11 mouse cellular contexts compared by ENCODE assay signal in the genomic region with DNA sequence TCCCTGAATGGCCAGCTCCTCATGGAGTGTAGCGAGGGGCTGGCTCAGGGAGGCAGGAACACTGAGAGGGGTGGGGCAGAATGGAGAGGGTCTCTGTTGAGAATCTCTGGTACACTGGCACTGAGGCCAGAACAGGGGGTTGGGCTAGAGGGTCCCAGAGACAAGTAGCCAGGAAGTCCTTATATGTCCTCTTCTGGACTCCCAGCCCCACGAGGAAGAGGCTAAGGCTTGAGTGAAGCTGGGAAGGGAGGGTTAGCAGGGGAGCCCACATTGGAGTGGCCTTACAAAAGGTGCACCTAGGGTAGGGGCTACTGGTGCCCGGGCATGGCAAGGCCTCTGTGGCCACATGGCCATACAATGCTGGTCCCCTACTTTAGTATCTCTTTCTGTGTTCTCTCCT. TPM values are rescaled to one million over a fixed set of nuclear protein-coding genes. Genes with fewer than 3 reads are reported as not detected.
DNase-seq lines count a peak whose midpoint lies in the region; ATAC-seq and TF ChIP-seq lines count a peak whose summit lies in the region.
"Had no signal": no experiment of that assay in that cellular context is flagged by ENCODE, and none has a peak within 500 bp of the region (broad histone marks: within the 10 kb centered on the region; RNA-seq: fewer than 3 reads in every experiment).

No protein-coding gene starts in this region.

- no peaks in the 10 kb centered on the region for H3K27me3 ChIP-seq in kidney, embryonic 14.5 days (ENCODE audit: control insufficient read depth, insufficient read depth, low read length)
- no peaks in the 10 kb centered on the region for H3K27me3 ChIP-seq in forebrain, embryonic 12.5 days
- no peaks in the 10 kb centered on the region for H3K27me3 ChIP-seq in hindbrain, embryonic 16.5 days (replicated peaks; ENCODE audit: control insufficient read depth, insufficient read depth, low read length)
- H3K27me3 ChIP-seq in midbrain, postnatal 0 days (ENCODE audit: insufficient read depth, low read length), result no peaks in the 10 kb centered on the region

- ATAC-seq in kidney, embryonic 14.5 days (ENCODE audit: low FRiP score, low TSS enrichment), result no peak
- no peak for ATAC-seq in forebrain, embryonic 12.5 days (ENCODE audit: low FRiP score)
- no peak for ATAC-seq in hindbrain, embryonic 16.5 days
- no peak for ATAC-seq in midbrain, postnatal 0 days (ENCODE audit: low FRiP score)
- no peak for ATAC-seq in megakaryocyte, adult 5-6 weeks (ENCODE audit: poor library complexity, severe bottlenecking)
- ATAC-seq: inflammation-experienced regulatory T-cells, adult 6 months had no signal

- no peak for TF ChIP-seq CTCF in midbrain, postnatal 0 days (IDR thresholded peaks at IDR 0.05)

- intact Hi-C loops in left cerebral cortex, postnatal 14 days (cut with DNase I), result no loop called here

- H3K9me3 ChIP-seq in kidney, embryonic 14.5 days (ENCODE audit: control insufficient read depth, low read length), result no peaks in the 10 kb centered on the region
- H3K9me3 ChIP-seq in forebrain, embryonic 12.5 days, result no peaks in the 10 kb centered on the region
- no peaks in the 10 kb centered on the region for H3K9me3 ChIP-seq in hindbrain, embryonic 16.5 days (ENCODE audit: control insufficient read depth, low read length)
- H3K9me3 ChIP-seq in midbrain, postnatal 0 days (ENCODE audit: low read length), result no peaks in the 10 kb centered on the region
- H3K9me3 ChIP-seq: liver, embryonic 15.5 days had no signal

- peak overlapping the region; percentile 96; the same call in 1 of the 2 replicates for H3K9ac ChIP-seq in kidney, embryonic 14.5 days (ENCODE audit: low read depth, low read length)
- peak overlapping the region; percentile 96 for H3K9ac ChIP-seq in forebrain, embryonic 12.5 days
- H3K9ac ChIP-seq in hindbrain, embryonic 16.5 days (ENCODE audit: low read depth, low read length), result peak overlapping the region; percentile 96
- H3K9ac ChIP-seq in midbrain, postnatal 0 days (replicated peaks; ENCODE audit: low read length, poor library complexity, severe bottlenecking), result peak overlapping the region; percentile 98
- H3K9ac ChIP-seq: liver, embryonic 15.5 days had no signal

- H3K36me3 ChIP-seq in kidney, embryonic 14.5 days (ENCODE audit: control insufficient read depth, insufficient read depth, low read length), result peaks cover 3% of the 10 kb centered on the region; the same call in 1 of the 2 replicates
- H3K36me3 ChIP-seq in forebrain, embryonic 12.5 days (replicated peaks), result peaks cover 7% of the 10 kb centered on the region
- H3K36me3 ChIP-seq in hindbrain, embryonic 16.5 days (ENCODE audit: control insufficient read depth, insufficient read depth, low read length), result no peaks in the 10 kb centered on the region
- peaks cover 2% of the 10 kb centered on the region; the same call in 1 of the 2 replicates for H3K36me3 ChIP-seq in midbrain, postnatal 0 days (ENCODE audit: insufficient read depth, low read length)
- H3K36me3 ChIP-seq: liver, embryonic 15.5 days had no signal

- no peak overlapping the region for H3K27ac ChIP-seq in kidney, embryonic 14.5 days (ENCODE audit: low read depth, low read length)
- peak overlapping the region; percentile 87 for H3K27ac ChIP-seq in forebrain, embryonic 12.5 days
- H3K27ac ChIP-seq in hindbrain, embryonic 16.5 days (ENCODE audit: low read depth, low read length), result peak overlapping the region; percentile 99
- no peak overlapping the region for H3K27ac ChIP-seq in midbrain, postnatal 0 days (ENCODE audit: low read depth, low read length)
- H3K27ac ChIP-seq: liver, embryonic 15.5 days had no signal

- H3K4me2 ChIP-seq in kidney, embryonic 14.5 days (replicated peaks; ENCODE audit: low read depth, low read length), result peak overlapping the region; percentile 93
- H3K4me2 ChIP-seq in forebrain, embryonic 12.5 days, result peak overlapping the region; percentile 96
- H3K4me2 ChIP-seq in hindbrain, embryonic 16.5 days (ENCODE audit: low read length), result peak overlapping the region; percentile 95
- H3K4me2 ChIP-seq in midbrain, postnatal 0 days (ENCODE audit: low read depth, low read length, poor library complexity, severe bottlenecking), result peak overlapping the region; percentile 94
- H3K4me2 ChIP-seq: liver, embryonic 15.5 days had no signal

- WGBS in kidney, embryonic 14.5 days, result 67% methylated on average over 3 of the region's 3 CpGs
- WGBS in forebrain, embryonic 12.5 days, result 77% methylated on average over 3 of the region's 3 CpGs
- WGBS in hindbrain, embryonic 16.5 days, result 68% methylated on average over 3 of the region's 3 CpGs
- WGBS in midbrain, postnatal 0 days, result 58% methylated on average over 3 of the region's 3 CpGs

- peaks cover 31% of the 10 kb centered on the region for H3K4me1 ChIP-seq in kidney, embryonic 14.5 days (ENCODE audit: control insufficient read depth, insufficient read depth, low read length)
- peaks cover 55% of the 10 kb centered on the region for H3K4me1 ChIP-seq in forebrain, embryonic 12.5 days
- peaks cover 50% of the 10 kb centered on the region for H3K4me1 ChIP-seq in hindbrain, embryonic 16.5 days (ENCODE audit: control insufficient read depth, insufficient read depth, low read depth, low read length)
- H3K4me1 ChIP-seq in midbrain, postnatal 0 days (ENCODE audit: insufficient read depth, low read length), result peaks cover 27% of the 10 kb centered on the region

- H3K4me3 ChIP-seq in kidney, embryonic 14.5 days (ENCODE audit: low read length), result peak overlapping the region; percentile 92
- H3K4me3 ChIP-seq in forebrain, embryonic 12.5 days (replicated peaks), result peak overlapping the region; percentile 90
- peak overlapping the region; percentile 93 for H3K4me3 ChIP-seq in hindbrain, embryonic 16.5 days (ENCODE audit: low read length)
- peak overlapping the region; percentile 83 for H3K4me3 ChIP-seq in midbrain, postnatal 0 days (ENCODE audit: low read depth, low read length)
- H3K4me3 ChIP-seq: liver, embryonic 15.5 days had no signal

- no peak for DNase-seq in kidney, postnatal 14 days
- no peak for DNase-seq in midbrain, postnatal 0 days (ENCODE audit: low spot score)
- DNase-seq in left cerebral cortex, postnatal 14 days (ENCODE audit: low spot score in 2 of 2), result no peak
- DNase-seq in kidney, postnatal 10 days, result no peak
- DNase-seq: adrenal gland, postnatal 25 days had no signal

RNA-seq across cellular contexts. Expression of a gene that starts 2.1 kb away (rescaled TPM):
- 25.7 and 27.1 TPM in 2 replicates for polyA plus RNA-seq in kidney, embryonic 14.5 days (2014; fragmentation: Nextera tagmentation; extraction: Ambion mirVana)
- 102 and 108 TPM in 2 replicates for polyA plus RNA-seq in forebrain, embryonic 12.5 days (2016; fragmentation: Nextera tagmentation; extraction: Ambion mirVana)
- 177 and 185 TPM in 2 replicates for polyA plus RNA-seq in hindbrain, embryonic 16.5 days (2015; fragmentation: Nextera tagmentation; extraction: Ambion mirVana)
- total RNA-seq in midbrain, postnatal 0 days (2014; rRNA removed), result 286 and 298 TPM in 2 replicates
- polyA plus RNA-seq in midbrain, postnatal 0 days (2015; fragmentation: Nextera tagmentation; extraction: Ambion mirVana), result 162 and 163 TPM in 2 replicates
- 10 to 100 TPM; 60.7 to 64.2 TPM for total RNA-seq in left cerebral cortex, postnatal 14 days (2021)
- total RNA-seq in megakaryocyte, adult 5-6 weeks (2015), result 1.9 and 2.4 TPM in 2 replicates
- total RNA-seq in megakaryocyte, adult 5-6 weeks (2017), result 2.2 and 4.0 TPM in 2 replicates

RNA-seq across cellular contexts. Expression of a gene that starts 23.0 kb away (rescaled TPM):
- polyA plus RNA-seq in kidney, embryonic 14.5 days (2014; fragmentation: Nextera tagmentation; extraction: Ambion mirVana), result 0.04 TPM in 1 of 2 replicates, not detected in the other
- polyA plus RNA-seq in forebrain, embryonic 12.5 days (2016; fragmentation: Nextera tagmentation; extraction: Ambion mirVana), result 0.34 and 0.45 TPM in 2 replicates
- polyA plus RNA-seq in hindbrain, embryonic 16.5 days (2015; fragmentation: Nextera tagmentation; extraction: Ambion mirVana), result 0.15 and 0.19 TPM in 2 replicates
- 2.8 and 3.7 TPM in 2 replicates for total RNA-seq in midbrain, postnatal 0 days (2014; rRNA removed)
- 0.16 and 0.23 TPM in 2 replicates for polyA plus RNA-seq in midbrain, postnatal 0 days (2015; fragmentation: Nextera tagmentation; extraction: Ambion mirVana)
- total RNA-seq in left cerebral cortex, postnatal 14 days (2021), result 1 to 10 TPM in 1 of 2 experiments, under 1 TPM in 1; 0.59 to 1.5 TPM
- total RNA-seq in megakaryocyte, adult 5-6 weeks (2015), result not detected in 2 replicates
- total RNA-seq in megakaryocyte, adult 5-6 weeks (2017), result not detected in 2 replicates

RNA-seq across cellular contexts. Expression of a gene that starts 34.5 kb away (rescaled TPM):
- polyA plus RNA-seq in kidney, embryonic 14.5 days (2014; fragmentation: Nextera tagmentation; extraction: Ambion mirVana), result 27.4 and 33.3 TPM in 2 replicates
- 34.5 and 36.3 TPM in 2 replicates for polyA plus RNA-seq in forebrain, embryonic 12.5 days (2016; fragmentation: Nextera tagmentation; extraction: Ambion mirVana)
- polyA plus RNA-seq in hindbrain, embryonic 16.5 days (2015; fragmentation: Nextera tagmentation; extraction: Ambion mirVana), result 30.1 and 32.6 TPM in 2 replicates
- 27.4 and 34.3 TPM in 2 replicates for total RNA-seq in midbrain, postnatal 0 days (2014; rRNA removed)
- 24.1 and 26.0 TPM in 2 replicates for polyA plus RNA-seq in midbrain, postnatal 0 days (2015; fragmentation: Nextera tagmentation; extraction: Ambion mirVana)
- 10 to 100 TPM; 25.4 to 28.8 TPM for total RNA-seq in left cerebral cortex, postnatal 14 days (2021)
- total RNA-seq in megakaryocyte, adult 5-6 weeks (2015), result 4.4 and 5.8 TPM in 2 replicates
- 5.1 TPM in 2 replicates for total RNA-seq in megakaryocyte, adult 5-6 weeks (2017)

RNA-seq across cellular contexts. Expression of a gene that starts 43.3 kb away (rescaled TPM):
- 0.24 and 0.53 TPM in 2 replicates for polyA plus RNA-seq in kidney, embryonic 14.5 days (2014; fragmentation: Nextera tagmentation; extraction: Ambion mirVana)
- 1.3 TPM in 2 replicates for polyA plus RNA-seq in forebrain, embryonic 12.5 days (2016; fragmentation: Nextera tagmentation; extraction: Ambion mirVana)
- 1.9 and 2.9 TPM in 2 replicates for polyA plus RNA-seq in hindbrain, embryonic 16.5 days (2015; fragmentation: Nextera tagmentation; extraction: Ambion mirVana)
- 7.0 and 11.9 TPM in 2 replicates for total RNA-seq in midbrain, postnatal 0 days (2014; rRNA removed)
- polyA plus RNA-seq in midbrain, postnatal 0 days (2015; fragmentation: Nextera tagmentation; extraction: Ambion mirVana), result 1.4 and 1.6 TPM in 2 replicates
- 1 to 10 TPM; 2.4 to 2.8 TPM for total RNA-seq in left cerebral cortex, postnatal 14 days (2021)
- 42.6 and 45.3 TPM in 2 replicates for total RNA-seq in megakaryocyte, adult 5-6 weeks (2015)
- 141 and 169 TPM in 2 replicates for total RNA-seq in megakaryocyte, adult 5-6 weeks (2017)

Comparison
In these comparisons a context has a peak if more than half of its experiments do, and no peak if none do; other contexts are left out.
1. H3K27ac ChIP-seq: peak in forebrain, embryonic 12.5 days (single experiment) and hindbrain, embryonic 16.5 days (single experiment); none in kidney, embryonic 14.5 days (single experiment) and midbrain, postnatal 0 days (single experiment).
2. Peak in every context shown above with its lines, with median percentiles within 50 percentile points of each other: H3K4me2 ChIP-seq, H3K4me3 ChIP-seq and H3K9ac ChIP-seq.